Mouse (Mus musculus) hindbrain, postnatal 0 days (tissue): ENCODE results near the gene Ikbip. TPM values are rescaled to one million over a fixed set of nuclear protein-coding genes. Genes with fewer than 3 reads are reported as not detected.

Source experiments
- ATAC-seq: fragments of 200-750 bp; cut with Nextera tagmentation; 2 replicates; pipeline ENCODE4 v1.8.0; 2017; ENCODE audit warnings: mild to moderate bottlenecking, moderate TSS enrichment, moderate library complexity
- DNase-seq: peaks from one replicate; pipeline ENCODE4 v3.0.0-alpha.2; 2015; ENCODE audit warnings: low spot score
- H3K27ac ChIP-seq: fragments of 300-500 bp; sonication (generic); 2 replicates; pipeline ENCODE4 v1.5.1; 2014; ENCODE audit warnings: mild to moderate bottlenecking
- H3K27me3 ChIP-seq: fragments of 300-500 bp; sonication (generic); 2 replicates; pipeline ENCODE4 v1.6.1; 2014; ENCODE audit warnings: low read length, mixed read lengths; ENCODE audit not compliant: insufficient read depth
- H3K36me3 ChIP-seq: fragments of 300-500 bp; sonication (generic); 2 replicates; pipeline ENCODE4 v1.6.1; 2014; ENCODE audit warnings: low read length, mixed read lengths; ENCODE audit not compliant: insufficient read depth
- H3K4me1 ChIP-seq: fragments of 300-500 bp; sonication (generic); 2 replicates; pipeline ENCODE4 v1.6.1; 2014; ENCODE audit warnings: antibody characterized with exemption, low read length, mixed read lengths; ENCODE audit not compliant: insufficient read depth
- H3K4me2 ChIP-seq: fragments of 300-500 bp; sonication (generic); 2 replicates; pipeline ENCODE4 v1.6.1; 2014; ENCODE audit warnings: low read depth, mild to moderate bottlenecking, low read length, moderate library complexity, mixed read lengths
- H3K4me3 ChIP-seq: fragments of 300-500 bp; sonication (generic); 2 replicates; pipeline ENCODE4 v1.5.1; 2014; ENCODE audit warnings: low read length
- H3K9ac ChIP-seq: fragments of 300-500 bp; sonication (generic); replicated peaks from 2 replicates; pipeline ENCODE4 v1.6.1; 2014; ENCODE audit warnings: mild to moderate bottlenecking, low read length, moderate library complexity, mixed read lengths
- H3K9me3 ChIP-seq: fragments of 300-500 bp; sonication (generic); 2 replicates; pipeline ENCODE4 v1.6.1; 2016; ENCODE audit warnings: low read length, mixed read lengths
- CTCF ChIP-seq: IDR thresholded peaks from 2 replicates; pipeline ENCODE4 v1.5.1; 2016; ENCODE audit warnings: antibody characterized with exemption, control low read depth, low read depth
- WGBS: fragments of 180-500 bp; shearing (Covaris S2); extraction: QIAGEN DNeasy Blood & Tissue Kit; methylation state at CpG from one replicate; pipeline ENCODE4 v1.1.7; 2014; 5-methylcytosine and 5-hydroxymethylcytosine counted together
- polyA plus RNA-seq: library from polyadenylated mRNA; unstranded; fragments of >200 nt; fragmentation: Nextera tagmentation; extraction: Ambion mirVana; gene quantifications from 2 replicates; pipeline ENCODE4 v1.2.1, GENCODE M21; 2015
- total RNA-seq: library from RNA; depleted of rRNA; stranded (reverse); fragments of >200 nt; gene quantifications from 2 replicates; pipeline ENCODE4 v1.2.3, GENCODE M21; 2014; rRNA removed

Gene Ikbip
- total RNA-seq, result 10.5 and 11.3 TPM in 2 replicates
- 16.6 and 21.5 TPM in 2 replicates for polyA plus RNA-seq

DNA sequence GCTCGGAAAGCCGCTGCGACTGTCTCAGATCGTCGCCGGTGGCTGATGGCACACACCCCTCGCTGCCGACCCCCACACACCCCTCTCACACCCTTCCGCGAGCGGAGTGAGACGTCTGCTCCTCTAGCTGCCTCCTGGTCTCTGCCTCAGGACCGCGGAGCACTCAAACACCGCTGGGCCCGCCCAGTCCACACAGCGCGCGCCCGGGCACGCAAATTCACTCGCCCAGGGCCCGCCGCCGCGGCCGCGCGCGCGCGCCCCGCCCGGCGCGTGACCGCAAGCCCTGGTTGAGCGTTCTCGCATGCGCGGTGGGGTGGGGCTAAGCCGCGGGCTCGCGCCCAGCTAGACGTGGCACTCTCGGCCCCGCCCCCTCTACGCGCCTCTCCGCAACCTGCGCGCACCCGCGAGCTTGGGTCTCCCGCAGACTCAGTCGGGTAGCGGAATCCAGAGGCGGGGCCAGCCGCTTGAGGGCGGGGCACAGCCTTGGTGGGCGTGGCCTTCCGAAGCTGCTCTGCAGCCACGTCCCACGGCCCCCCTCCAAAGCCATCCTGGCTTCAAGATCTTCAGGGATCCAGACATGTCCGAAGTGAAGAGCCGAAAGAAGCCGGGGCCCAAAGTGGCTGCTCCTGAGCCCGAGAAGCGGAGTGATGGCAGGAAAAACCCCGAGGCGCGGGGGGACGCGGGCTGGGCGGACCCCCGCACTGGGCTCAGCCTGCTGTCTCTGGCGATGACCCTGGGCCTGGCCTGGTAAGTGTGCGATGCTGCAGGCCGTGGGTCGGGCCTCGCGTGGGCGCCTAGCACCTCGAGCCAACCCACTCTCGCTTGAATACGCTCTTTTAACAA lies at the start of gene Ikbip, which contains the start of gene Apaf1:
Gene Ikbip (plus strand): TSS at position 391 of the 843 bp plus-strand sequence.
Gene Apaf1 (minus strand): TSS at position 221 of the 843 bp plus-strand sequence.
- H3K9me3 ChIP-seq, result no peaks in the 10 kb centered on the region
- H3K36me3 ChIP-seq, result peaks cover 3% of the 10 kb centered on the region; the same call in 1 of the 2 replicates
- ATAC-seq, result peak; percentile 97
- under 1% methylated on average over 77 of the region's 87 CpGs for WGBS
- peak within 1 kb of the TSS; percentile 85 for H3K9ac ChIP-seq
- no peaks in the 10 kb centered on the region for H3K4me1 ChIP-seq
- H3K4me2 ChIP-seq, result peak within 1 kb of the TSS; percentile 85
- DNase-seq, result peak; percentile 100
- H3K27me3 ChIP-seq, result no peaks in the 10 kb centered on the region
- peak within 1 kb of the TSS; percentile 85 for H3K27ac ChIP-seq
- H3K4me3 ChIP-seq, result peak within 1 kb of the TSS; percentile 95
- no peak for TF ChIP-seq CTCF

- Histone ChIP-seq H3K27me3 (no peaks in the 10 kb centered on the region), H3K4me1 (no peaks in the 10 kb centered on the region), H3K36me3 (peaks cover 5% of the 10 kb centered on the region), H3K4me3 (no peak overlapping the region), H3K9ac (no peak overlapping the region), H3K4me2 (no peak overlapping the region), H3K27ac (no peak overlapping the region), H3K9me3 (no peaks in the 10 kb centered on the region)
- ATAC-seq, result peak; percentile 79
- TF ChIP-seq CTCF, result peak; percentile 94
- WGBS, result 21% methylated on average over 8 of the region's 8 CpGs
- peak; percentile 85 for DNase-seq
Observed at GRCm38 (mm10) chr10:91033942-91034341, 48.8 kb upstream of the Ikbip start.

- Histone ChIP-seq H3K36me3 (peaks cover 27% of the 10 kb centered on the region; the same call in 1 of the 2 replicates), H3K27me3 (no peaks in the 10 kb centered on the region), H3K4me3 (no peak overlapping the region), H3K27ac (no peak overlapping the region), H3K4me2 (no peak overlapping the region), H3K9me3 (no peaks in the 10 kb centered on the region), H3K4me1 (no peaks in the 10 kb centered on the region), H3K9ac (no peak overlapping the region)
- no peak for TF ChIP-seq CTCF
- WGBS, result 81% methylated on average over 4 of the region's 4 CpGs
- ATAC-seq, result no peak
- DNase-seq, result no peak
Observed at GRCm38 (mm10) chr10:91049696-91050095, 33.0 kb upstream of the Ikbip start.

GRCm38 (mm10) chr10:91051156-91051555 lies 31.6 kb upstream of the Ikbip start:
- DNase-seq (no peak), ATAC-seq (no peak)
- Histone ChIP-seq H3K4me3 (no peak overlapping the region), H3K4me1 (no peaks in the 10 kb centered on the region), H3K9me3 (no peaks in the 10 kb centered on the region), H3K36me3 (peaks cover 27% of the 10 kb centered on the region; the same call in 1 of the 2 replicates), H3K27me3 (no peaks in the 10 kb centered on the region), H3K4me2 (no peak overlapping the region), H3K27ac (no peak overlapping the region), H3K9ac (no peak overlapping the region)
- no peak for TF ChIP-seq CTCF
- WGBS, result 91% methylated on average over 3 of the region's 3 CpGs

GRCm38 (mm10) chr10:91052734-91053133 lies 30.0 kb upstream of the Ikbip start:
- no peak for ATAC-seq
- Histone ChIP-seq H3K36me3 (peaks cover 23% of the 10 kb centered on the region; the same call in 1 of the 2 replicates), H3K4me3 (no peak overlapping the region), H3K9me3 (no peaks in the 10 kb centered on the region), H3K27me3 (no peaks in the 10 kb centered on the region), H3K4me1 (no peaks in the 10 kb centered on the region), H3K27ac (no peak overlapping the region), H3K9ac (no peak overlapping the region), H3K4me2 (no peak overlapping the region)
- no peak for DNase-seq
- no peak for TF ChIP-seq CTCF

DNA sequence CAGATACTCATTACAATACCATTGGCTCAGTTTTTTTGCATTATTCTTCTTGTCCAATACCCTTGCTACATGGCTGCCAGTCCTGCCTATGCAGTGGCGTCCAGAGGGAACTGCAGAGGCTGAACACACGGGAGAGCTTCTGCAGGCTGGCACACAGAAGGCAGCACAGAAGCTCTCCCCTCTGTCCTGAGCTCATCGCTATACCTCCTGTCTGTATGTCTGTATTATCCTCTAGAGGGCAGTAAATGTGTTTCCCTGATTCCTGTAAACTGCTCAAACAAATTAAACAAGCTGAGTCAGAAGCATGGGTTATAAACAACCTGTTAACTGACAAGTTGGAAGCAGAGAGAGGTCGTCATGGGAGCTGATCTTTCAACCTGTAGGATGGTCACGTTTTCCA lies 22.0 kb upstream of the Ikbip start:
- ATAC-seq (peak; percentile 71), DNase-seq (peak; percentile 35)
- peak; percentile 59 for TF ChIP-seq CTCF
- peaks cover 13% of the 10 kb centered on the region; the same call in 1 of the 2 replicates for H3K36me3 ChIP-seq
- no peak overlapping the region for H3K27ac ChIP-seq
- no peaks in the 10 kb centered on the region for H3K27me3 ChIP-seq
- no peaks in the 10 kb centered on the region for H3K4me1 ChIP-seq
- no peak overlapping the region for H3K4me2 ChIP-seq
- no peak overlapping the region for H3K4me3 ChIP-seq
- no peaks in the 10 kb centered on the region for H3K9me3 ChIP-seq
- H3K9ac ChIP-seq, result no peak overlapping the region
- 26% methylated on average over 5 of the region's 5 CpGs for WGBS

GRCm38 (mm10) chr10:91062355-91062754 lies 20.4 kb upstream of the Ikbip start:
- no peak overlapping the region for H3K4me3 ChIP-seq
- 88% methylated on average over 6 of the region's 6 CpGs for WGBS
- no peaks in the 10 kb centered on the region for H3K27me3 ChIP-seq
- no peak for TF ChIP-seq CTCF
- H3K36me3 ChIP-seq, result peaks cover 23% of the 10 kb centered on the region; the same call in 1 of the 2 replicates
- H3K4me2 ChIP-seq, result no peak overlapping the region
- DNase-seq (no peak), ATAC-seq (no peak)
- no peak overlapping the region for H3K27ac ChIP-seq
- H3K9me3 ChIP-seq, result no peaks in the 10 kb centered on the region
- H3K4me1 ChIP-seq, result no peaks in the 10 kb centered on the region
- H3K9ac ChIP-seq, result no peak overlapping the region
